ENCODE assay signal across 10 mouse cellular contexts in genomic region chr3:80099625-80100024, GRCm38 (mm10).
A peak's percentile ranks its signal among the peaks of the same experiment; 100 is the strongest.
DNase-seq lines count a peak whose midpoint lies in the region; ATAC-seq lines count a peak whose summit lies in the region.
"Had no signal": no experiment of that assay in that cellular context is flagged by ENCODE, and none has a peak within 500 bp of the region (broad histone marks: within the 10 kb centered on the region; RNA-seq: fewer than 3 reads in every experiment).

No protein-coding gene starts in this region.

- DNase-seq in left cerebral cortex, postnatal 4 days, result peak; percentile 60
- DNase-seq in left cerebral cortex, postnatal 36 days (ENCODE audit: low spot score in 2 of 2), result no peak
- peak; percentile 77 for DNase-seq in brain, adult 2 months (ENCODE audit: low read depth, low spot score)
- DNase-seq in cerebellum, adult 8-10 months, result peak; percentile 64
- peak; percentile 6 to 39 for DNase-seq in kidney, adult 8-10 months
- DNase-seq in layer of hippocampus, adult 18-20 months (ENCODE audit: low spot score in 2 of 2), result no peak
- DNase-seq in layer of hippocampus, adult 8-10 months (ENCODE audit: low spot score in 2 of 2), result no peak

- WGBS in neural tube, embryonic 15.5 days, result 85% methylated on average over 3 of the region's 3 CpGs

- no peaks in the 10 kb centered on the region for H3K9me3 ChIP-seq in neural tube, embryonic 15.5 days (replicated peaks)
- H3K9me3 ChIP-seq: neural tube, embryonic 12.5 days had no signal

- H3K4me1 ChIP-seq in neural tube, embryonic 15.5 days, result no peaks in the 10 kb centered on the region
- H3K4me1 ChIP-seq: neural tube, embryonic 12.5 days had no signal

- H3K36me3 ChIP-seq in neural tube, embryonic 15.5 days, result no peaks in the 10 kb centered on the region
- H3K36me3 ChIP-seq: neural tube, embryonic 12.5 days had no signal

- no peak overlapping the region for H3K4me3 ChIP-seq in neural tube, embryonic 15.5 days (replicated peaks)
- H3K4me3 ChIP-seq: left cerebral cortex, adult 2 months; neural tube, embryonic 12.5 days had no signal

- no peak overlapping the region for H3K4me2 ChIP-seq in neural tube, embryonic 15.5 days
- H3K4me2 ChIP-seq: neural tube, embryonic 12.5 days had no signal

- H3K27ac ChIP-seq in neural tube, embryonic 15.5 days (replicated peaks), result no peak overlapping the region
- H3K27ac ChIP-seq: left cerebral cortex, adult 2 months; neural tube, embryonic 12.5 days had no signal

- no peak for ATAC-seq in neural tube, embryonic 15.5 days (ENCODE audit: low FRiP score)

- intact Hi-C loops in left cerebral cortex, postnatal 4 days (cut with DNase I), result no loop called here
- intact Hi-C loops in left cerebral cortex, postnatal 36 days (cut with DNase I), result no loop called here

- H3K9ac ChIP-seq in neural tube, embryonic 15.5 days (replicated peaks), result no peak overlapping the region
- H3K9ac ChIP-seq: neural tube, embryonic 12.5 days had no signal

- H3K27me3 ChIP-seq in neural tube, embryonic 15.5 days (replicated peaks), result no peaks in the 10 kb centered on the region
- H3K27me3 ChIP-seq: neural tube, embryonic 12.5 days had no signal

Comparison
In these comparisons a context has a peak if more than half of its experiments do, and no peak if none do; other contexts are left out.
1. DNase-seq: peak in left cerebral cortex, postnatal 4 days (single experiment), brain, adult 2 months (single experiment), cerebellum, adult 8-10 months (single experiment) and kidney, adult 8-10 months (2 of 2); none in left cerebral cortex, postnatal 36 days (0 of 2), layer of hippocampus, adult 18-20 months (0 of 2) and layer of hippocampus, adult 8-10 months (0 of 2).